Mouse (Mus musculus) MEL (cell line): ENCODE data around the gene Numa1. TPM values are rescaled to one million over a fixed set of nuclear protein-coding genes. Genes with fewer than 3 reads are reported as not detected.

Experiments used
- DNase-seq: peaks from one replicate; pipeline ENCODE4 v3.0.0; 2011; ENCODE audit warnings: low read depth, low spot score
- H3K27ac ChIP-seq: 2 replicates; pipeline ENCODE4 v1.5.1; 2012; ENCODE audit warnings: low read depth, mild to moderate bottlenecking, control low read depth, low read length, moderate library complexity; ENCODE audit not compliant: control insufficient read depth
- H3K27me3 ChIP-seq, 2 experiments: fragments of 150-350 bp in 1 of 2; sonication (generic) in 1 of 2; 2 replicates each; pipeline ENCODE4 v1.6.1; 2012; ENCODE audit warnings: low read length in 2 of 2, mild to moderate bottlenecking in 2 of 2, improper control_type of control experiment in 1 of 2, moderate library complexity in 1 of 2; ENCODE audit not compliant: insufficient read depth in 2 of 2, control insufficient read depth in 1 of 2
- H3K36me3 ChIP-seq, 2 experiments: 2 replicates each; pipeline ENCODE4 v1.6.1; 2012 to 2014; ENCODE audit warnings: low read length in 2 of 2, improper control_type of control experiment in 1 of 2, inconsistent platforms in 1 of 2, mild to moderate bottlenecking in 1 of 2; ENCODE audit not compliant: insufficient read depth in 2 of 2, control insufficient read depth in 1 of 2
- H3K4me1 ChIP-seq, 2 experiments: fragments of 150-350 bp in 1 of 2; sonication (generic) in 1 of 2; 2 replicates each; pipeline ENCODE4 v1.6.1; 2012; ENCODE audit warnings: low read length in 2 of 2, improper control_type of control experiment in 1 of 2, mild to moderate bottlenecking in 1 of 2; ENCODE audit not compliant: insufficient read depth in 2 of 2, control insufficient read depth in 1 of 2
- H3K4me3 ChIP-seq, 2 experiments: fragments of 150-350 bp in 1 of 2; sonication (generic) in 1 of 2; 2 replicates each; pipeline ENCODE4 v1.5.1; 2012; ENCODE audit warnings: low read depth in 2 of 2, low read length in 2 of 2, mild to moderate bottlenecking in 2 of 2, moderate library complexity in 2 of 2, control low read depth in 1 of 2, improper control_type of control experiment in 1 of 2; ENCODE audit not compliant: control insufficient read depth in 1 of 2, insufficient read depth in 1 of 2
- H3K79me2 ChIP-seq: 2 replicates; pipeline ENCODE4 v1.6.1; 2012; ENCODE audit warnings: mild to moderate bottlenecking, low read length, moderate library complexity; ENCODE audit not compliant: control insufficient read depth, poor library complexity, insufficient read depth
- H3K9ac ChIP-seq: 2 replicates; pipeline ENCODE4 v1.6.1; 2012; ENCODE audit warnings: low read depth, mild to moderate bottlenecking, control low read depth, low read length, moderate library complexity; ENCODE audit not compliant: control insufficient read depth, poor library complexity, severe bottlenecking
- H3K9me3 ChIP-seq: fragments of 150-350 bp; sonication (generic); replicated peaks from 2 replicates; pipeline ENCODE4 v1.6.1; 2012; ENCODE audit warnings: mild to moderate bottlenecking, low read length, improper control_type of control experiment, moderate library complexity; ENCODE audit not compliant: insufficient read depth
- CHD1 ChIP-seq: IDR thresholded peaks from 2 replicates; pipeline ENCODE4 v1.6.1; 2012; ENCODE audit warnings: low read depth, mild to moderate bottlenecking, inconsistent platforms, low read length, improper control_type of control experiment
- CHD2 ChIP-seq: IDR thresholded peaks from 2 replicates; pipeline ENCODE4 v1.6.1; 2011; ENCODE audit warnings: low read length, improper control_type of control experiment
- E2F4 ChIP-seq: IDR thresholded peaks from 2 replicates; pipeline ENCODE4 v1.6.1; 2011; ENCODE audit warnings: low read depth, low read length, improper control_type of control experiment, borderline replicate concordance
- ELF1 ChIP-seq: IDR thresholded peaks from 2 replicates; pipeline ENCODE4 v1.6.1; 2014; ENCODE audit warnings: low read depth, mild to moderate bottlenecking, inconsistent platforms, low read length, improper control_type of control experiment, moderate library complexity
- EP300 ChIP-seq, 2 experiments: IDR thresholded peaks; 2 replicates each; pipeline ENCODE4 v1.6.1; 2011; ENCODE audit warnings: improper control_type of control experiment in 2 of 2, low read length in 2 of 2, low read depth in 1 of 2, mild to moderate bottlenecking in 1 of 2
- ETS1 ChIP-seq: IDR thresholded peaks from 2 replicates; pipeline ENCODE4 v1.6.1; 2012; ENCODE audit warnings: low read depth, mild to moderate bottlenecking, inconsistent platforms, low read length, improper control_type of control experiment, moderate library complexity
- GABPA ChIP-seq: IDR thresholded peaks from 2 replicates; pipeline ENCODE4 v1.6.1; 2012; ENCODE audit warnings: low read depth, mild to moderate bottlenecking, inconsistent platforms, low read length, improper control_type of control experiment, moderate library complexity
- GATA1 ChIP-seq: IDR thresholded peaks from 2 replicates; pipeline ENCODE4 v1.6.1; 2011; ENCODE audit warnings: low read depth, low read length, improper control_type of control experiment
- JUND ChIP-seq: IDR thresholded peaks from 2 replicates; pipeline ENCODE4 v1.6.1; 2011; ENCODE audit warnings: low read depth, mild to moderate bottlenecking, improper control_type of control experiment, low read length
- MAFK ChIP-seq: IDR thresholded peaks from 2 replicates; pipeline ENCODE4 v1.6.1; 2011; ENCODE audit warnings: low read depth, mild to moderate bottlenecking, low read length, improper control_type of control experiment, borderline replicate concordance
- MAX ChIP-seq: IDR thresholded peaks from 2 replicates; pipeline ENCODE4 v1.6.1; 2011; ENCODE audit warnings: low read length, improper control_type of control experiment
- MEF2A ChIP-seq: IDR thresholded peaks from 2 replicates; pipeline ENCODE4 v1.6.1; 2014; ENCODE audit warnings: low read depth, mild to moderate bottlenecking, inconsistent platforms, low read length, improper control_type of control experiment; ENCODE audit not compliant: poor library complexity, insufficient replicate concordance, severe bottlenecking; ENCODE audit errors: extremely low read depth
- MXI1 ChIP-seq: IDR thresholded peaks from 2 replicates; pipeline ENCODE4 v1.6.1; 2011; ENCODE audit warnings: mild to moderate bottlenecking, low read depth, low read length, improper control_type of control experiment
- MYC ChIP-seq: IDR thresholded peaks from 2 replicates; pipeline ENCODE4 v1.6.1; 2011; ENCODE audit warnings: low read depth, mild to moderate bottlenecking, low read length, improper control_type of control experiment, moderate library complexity
- POLR2A ChIP-seq, 2 experiments: IDR thresholded peaks; 2 replicates each; pipeline ENCODE4 v1.6.1; 2011 to 2012; ENCODE audit warnings: low read length in 2 of 2, mild to moderate bottlenecking in 2 of 2, control low read depth in 1 of 2, improper control_type of control experiment in 1 of 2, low read depth in 1 of 2, moderate library complexity in 1 of 2; ENCODE audit not compliant: control insufficient read depth in 1 of 2, insufficient read depth in 1 of 2, poor library complexity in 1 of 2
- POLR2AphosphoS5 ChIP-seq: IDR thresholded peaks from 2 replicates; pipeline ENCODE4 v1.6.1; 2012; ENCODE audit warnings: low read depth, borderline replicate concordance, mild to moderate bottlenecking, inconsistent platforms, low read length, moderate library complexity, mixed read lengths
- RAD21 ChIP-seq: IDR thresholded peaks from 2 replicates; pipeline ENCODE4 v1.6.1; 2011; ENCODE audit warnings: mild to moderate bottlenecking, low read depth, low read length, improper control_type of control experiment
- RCOR1 ChIP-seq: IDR thresholded peaks from 2 replicates; pipeline ENCODE4 v1.6.1; 2012; ENCODE audit warnings: low read depth, mild to moderate bottlenecking, inconsistent platforms, low read length, improper control_type of control experiment
- SIN3A ChIP-seq: IDR thresholded peaks from 2 replicates; pipeline ENCODE4 v1.6.1; 2012; ENCODE audit warnings: low read length, improper control_type of control experiment, inconsistent platforms
- SMC3 ChIP-seq: IDR thresholded peaks from 2 replicates; pipeline ENCODE4 v1.6.1; 2011; ENCODE audit warnings: low read depth, low read length, improper control_type of control experiment
- TAL1 ChIP-seq: IDR thresholded peaks from 2 replicates; pipeline ENCODE4 v1.6.1; 2012; ENCODE audit warnings: mild to moderate bottlenecking, inconsistent platforms, low read length, moderate library complexity, mixed read lengths
- TBP ChIP-seq: IDR thresholded peaks from 2 replicates; pipeline ENCODE4 v1.8.0; 2011; ENCODE audit warnings: low read depth, low read length, improper control_type of control experiment
- UBTF ChIP-seq: IDR thresholded peaks from 2 replicates; pipeline ENCODE4 v1.6.1; 2012; ENCODE audit warnings: low read depth, mild to moderate bottlenecking, inconsistent platforms, low read length, improper control_type of control experiment, moderate library complexity, borderline replicate concordance; ENCODE audit not compliant: insufficient read depth
- ZKSCAN1 ChIP-seq: IDR thresholded peaks from 2 replicates; pipeline ENCODE4 v1.6.1; 2012; ENCODE audit warnings: low read depth, mild to moderate bottlenecking, inconsistent platforms, low read length, improper control_type of control experiment, moderate library complexity
- ZNF384 ChIP-seq: IDR thresholded peaks from 2 replicates; pipeline ENCODE4 v1.6.1; 2012; ENCODE audit warnings: low read depth, mild to moderate bottlenecking, inconsistent platforms, low read length, improper control_type of control experiment
- polyA plus RNA-seq, 2 experiments: library from polyadenylated mRNA; stranded (reverse) in 1 of 2; unstranded in 1 of 2; fragments of >175 nt in 1 of 2; fragments of >200 nt in 1 of 2; gene quantifications; 2 replicates each; pipeline versions ENCODE4 v1.2.1 to v1.2.4; 2012; ENCODE audit warnings: low replicate concordance in 2 of 2, low read depth in 1 of 2; ENCODE audit not compliant: insufficient read length in 2 of 2, insufficient read depth in 1 of 2, missing spikeins in 1 of 2
- total RNA-seq: library from RNA; depleted of rRNA; stranded (reverse); fragments of 300-350 nt; gene quantifications from 2 replicates; pipeline ENCODE4 v1.2.3, GENCODE M21; 2012

Numa1 gene
- total and polyA plus RNA-seq, 3 experiments: 48.7 to 91.2 (median 50.0) TPM

DNA sequence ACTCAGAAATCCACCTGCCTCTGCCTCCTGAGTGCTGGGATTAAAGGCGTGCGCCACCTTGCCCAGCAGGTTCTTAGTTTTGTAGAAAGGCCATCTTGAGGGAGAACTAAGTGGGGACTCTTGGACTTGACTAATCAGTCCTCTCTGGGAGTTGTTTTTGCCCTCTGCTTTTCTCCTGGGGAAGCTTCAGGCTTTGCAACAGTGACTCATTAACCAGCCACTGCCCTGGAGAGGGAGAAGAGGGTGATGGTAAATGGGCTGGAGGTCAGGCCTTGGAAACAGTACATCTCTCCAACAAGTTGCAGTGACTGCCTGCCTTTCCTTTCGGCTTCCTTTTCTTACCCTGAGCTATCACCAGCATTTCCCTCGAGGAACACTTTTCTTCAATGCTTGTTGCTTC is 30.6 kb downstream of the Numa1 start:
- H3K4me3 ChIP-seq: no peak overlapping the region
- no peak overlapping the region for H3K9ac ChIP-seq
- TF ChIP-seq E2F4 (no peak), MEF2A (no peak), ELF1 (no peak), CHD1 (no peak), GABPA (no peak), TBP (no peak), RAD21 (no peak), ZKSCAN1 (no peak), TAL1 (no peak), POLR2AphosphoS5 (no peak), GATA1 (no peak)
- TF ChIP-seq, all 39 proteins: peak for 0
- no peak for DNase-seq
- Histone ChIP-seq H3K79me2 (peaks cover 20% of the 10 kb centered on the region), H3K9me3 (no peaks in the 10 kb centered on the region), H3K4me1 (peaks cover 12 to 14% of the 10 kb centered on the region in 2 experiments; a peak in 3 of 4 replicates), H3K36me3 (peaks cover 0 to 33% of the 10 kb centered on the region in 2 experiments; a peak in 2 of 4 replicates), H3K27ac (no peak overlapping the region), H3K27me3 (no peaks in the 10 kb centered on the region)

DNA sequence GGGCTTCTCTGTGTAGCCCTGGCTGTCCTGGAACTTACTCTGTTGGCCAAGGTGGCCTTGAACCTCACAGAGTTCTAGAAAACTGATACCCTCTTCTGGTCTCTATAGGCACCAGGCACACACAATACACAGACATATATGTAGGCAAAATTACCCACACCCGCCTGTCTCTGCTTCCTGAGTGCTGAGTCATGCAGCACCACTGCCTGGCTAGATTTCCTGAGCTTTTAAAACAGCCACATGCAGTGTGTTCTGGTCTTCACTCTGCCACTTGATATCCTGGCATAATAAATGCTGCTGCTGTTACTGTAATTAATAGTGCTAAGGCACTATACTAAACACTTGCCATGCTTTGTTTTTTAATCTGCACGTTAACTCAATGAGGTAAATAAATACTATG is 31.7 kb downstream of the Numa1 start:
- Histone ChIP-seq H3K27me3 (no peaks in the 10 kb centered on the region), H3K36me3 (peaks cover 0 to 32% of the 10 kb centered on the region in 2 experiments; a peak in 2 of 4 replicates), H3K79me2 (peaks cover 24% of the 10 kb centered on the region), H3K4me3 (no peak overlapping the region), H3K9me3 (no peaks in the 10 kb centered on the region), H3K4me1 (peaks cover 12 to 14% of the 10 kb centered on the region in 2 experiments; a peak in 3 of 4 replicates), H3K9ac (no peak overlapping the region), H3K27ac (peak overlapping the region; percentile 64)
- 0 out of 2 replicates have a peak, but pooled peaks have one; percentile 35 for TF ChIP-seq RCOR1
- no peak for TF ChIP-seq SMC3
- TF ChIP-seq JUND: peak; percentile 52; the same call in 1 of the 2 replicates
- peak; percentile 43; the same call in 1 of the 2 replicates for TF ChIP-seq MAX
- peak in 1 of 2 experiments; percentile 42; a peak in 1 of 4 replicates for TF ChIP-seq EP300 (IDR thresholded peaks at IDR 0.05; ENCODE audit: low read depth in 1 of 2, low read length in 2 of 2)
- peak; percentile 49; the same call in 1 of the 2 replicates for TF ChIP-seq MYC
- peak; percentile 55 for TF ChIP-seq SIN3A
- TF ChIP-seq ELF1: no peak
- TF ChIP-seq CHD2: no peak
- TF ChIP-seq ZKSCAN1: no peak
- TF ChIP-seq ZNF384: no peak
- TF ChIP-seq MAFK: peak; percentile 50; the same call in 1 of the 2 replicates
- 0 out of 2 replicates have a peak, but pooled peaks have one; percentile 23 for TF ChIP-seq ETS1
- no peak for TF ChIP-seq GATA1
- TF ChIP-seq TAL1: no peak
- TF ChIP-seq MXI1: peak; percentile 71
- TF ChIP-seq UBTF: no peak
- TF ChIP-seq GABPA: peak; percentile 87
- no peak for TF ChIP-seq POLR2A (IDR thresholded peaks at IDR 0.05; ENCODE audit: control insufficient read depth in 1 of 2, insufficient read depth in 1 of 2, low read depth in 1 of 2, low read length in 2 of 2, poor library complexity in 1 of 2)
- DNase-seq: peak; percentile 73
